Mouse (Mus musculus) adrenal gland, postnatal 14 days (tissue): ENCODE measurements around the gene Gm20765. TPM values are rescaled to one million over a fixed set of nuclear protein-coding genes. Genes with fewer than 3 reads are reported as not detected.
"Not testable (repeated sequence)": the region's sequence is repeated elsewhere in the genome, so short reads cannot be mapped to it uniquely, and the experiment has no call there.

Experiments used
- DNase-seq: peaks from one replicate; pipeline ENCODE4 v3.0.0; 2021; ENCODE audit warnings: mixed read lengths
- long read RNA-seq, 2 experiments: library from polyadenylated mRNA; stranded (forward); transcript quantifications; one replicate each; pipeline ENCODE4 v2.0.0; 2021
- total RNA-seq: library from RNA; stranded (reverse); gene quantifications from 2 replicates; pipeline ENCODE4 v1.2.3, GENCODE M21; 2021

The Gm20765 gene
- total RNA-seq, result not detected in 2 replicates
- long read RNA-seq, experiment 1, result 0 reads
- long read RNA-seq, experiment 2, result 0 reads

GRCm38 (mm10) chr10:104185233-104185632, at the start of gene Gm20765:
Gene Gm20765, plus strand, starts transcription at chr10:104185533.
- not testable (repeated sequence) for DNase-seq

- DNase-seq, result not testable (repeated sequence)
These were observed 42.6 kb upstream of the Gm20765 start, which contains the start of gene Gm21293 for GRCm38 (mm10) chr10:104142687-104143086. Gene Gm21293, plus strand, starts transcription at chr10:104142987.

- not testable (repeated sequence) for DNase-seq
These were observed 34.1 kb upstream of the Gm20765 start, which contains the start of gene Gm6763 for GRCm38 (mm10) chr10:104151197-104151596. Gene Gm6763, plus strand, starts transcription at chr10:104151497.

- DNase-seq, result not testable (repeated sequence)
These were observed 25.6 kb upstream of the Gm20765 start, which contains the start of gene Gm8764 for GRCm38 (mm10) chr10:104159706-104160105. Gene Gm8764, plus strand, starts transcription at chr10:104160006.

GRCm38 (mm10) chr10:104168215-104168614, 17.1 kb upstream of the Gm20765 start, which contains the start of gene Gm21304:
Gene Gm21304, plus strand, starts transcription at chr10:104168515.
- not testable (repeated sequence) for DNase-seq

- not testable (repeated sequence) for DNase-seq
These were observed 8.6 kb upstream of the Gm20765 start, which contains the start of gene Gm21312 for GRCm38 (mm10) chr10:104176724-104177123. Gene Gm21312, plus strand, starts transcription at chr10:104177024.

- not testable (repeated sequence) for DNase-seq
These were observed 8.4 kb downstream of the Gm20765 start, which contains the start of gene Gm4340 for GRCm38 (mm10) chr10:104193742-104194141. Gene Gm4340, plus strand, starts transcription at chr10:104194042.

- no peak for DNase-seq
These were observed 24.3 kb downstream of the Gm20765 start for GRCm38 (mm10) chr10:104209655-104210054.

GRCm38 (mm10) chr10:104210268-104210990, 25.1 kb downstream of the Gm20765 start:
- no peak for DNase-seq

- DNase-seq, result no peak
These were observed 29.2 kb downstream of the Gm20765 start for GRCm38 (mm10) chr10:104214527-104214926.

GRCm38 (mm10) chr10:104220303-104221021, 35.1 kb downstream of the Gm20765 start:
- no peak for DNase-seq

Other genes with a start within 250 kb of the Gm20765 start
- gene Gm21293, start 42.5 kb upstream of the Gm20765 start, total RNA-seq, result not detected in 2 replicates
- gene Gm6763, start 34.0 kb upstream of the Gm20765 start, total RNA-seq, result not detected in 2 replicates
- gene Gm8764, start 25.5 kb upstream of the Gm20765 start, total RNA-seq, result not detected in 2 replicates
- not detected in 2 replicates for gene Gm21304, start 17.0 kb upstream of the Gm20765 start, total RNA-seq
- gene Gm21312, start 8.5 kb upstream of the Gm20765 start, total RNA-seq, result not detected in 2 replicates
- not detected in 2 replicates for gene Gm4340, start 8.5 kb downstream of the Gm20765 start, total RNA-seq